ENCODE assay signal across 25 mouse cellular contexts in the genomic region with DNA sequence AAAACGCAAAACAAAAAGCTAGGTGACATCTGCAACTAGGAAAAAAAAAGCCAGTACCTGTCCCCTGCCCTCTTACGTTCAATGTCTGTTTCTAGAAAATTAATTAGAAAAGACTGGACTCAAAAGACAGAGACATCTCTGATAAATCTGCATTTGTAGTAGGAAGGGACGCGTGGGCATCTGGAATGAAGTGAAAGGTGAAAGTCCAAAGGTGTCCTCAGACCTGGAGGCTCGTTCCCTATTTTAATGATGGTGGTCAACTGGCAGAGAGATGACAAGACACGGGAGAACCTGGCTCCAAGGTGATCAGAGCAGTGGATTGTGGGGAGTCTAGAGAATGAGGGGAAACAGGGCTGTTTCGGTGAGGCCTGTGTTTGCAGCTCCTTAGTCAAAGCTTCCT.
A peak's percentile ranks its signal among the peaks of the same experiment; 100 is the strongest.
DNase-seq lines count a peak whose midpoint lies in the region; ATAC-seq and TF ChIP-seq lines count a peak whose summit lies in the region.
"Had no signal": no experiment of that assay in that cellular context is flagged by ENCODE, and none has a peak within 500 bp of the region (broad histone marks: within the 10 kb centered on the region; RNA-seq: fewer than 3 reads in every experiment).

No protein-coding gene starts in this region.

- TF ChIP-seq POLR2A in kidney, adult 2 months (IDR thresholded peaks at IDR 0.05; ENCODE audit: low read depth, low read length) = no peak
- no peak for TF ChIP-seq POLR2A in liver, adult 2 months (IDR thresholded peaks at IDR 0.05; ENCODE audit: extremely low read depth, insufficient read depth, low read length)

- DNase-seq in gastrocnemius, adult 2 months = no peak
- no peak for DNase-seq in gastrocnemius, postnatal 4 days (ENCODE audit: low spot score in 2 of 2)
- peak; percentile 70 for DNase-seq in kidney, adult 2 months
- no peak for DNase-seq in kidney, postnatal 10 days
- peak; percentile 62 for DNase-seq in kidney, adult 9 months
- peak; percentile 70 for DNase-seq in liver, adult 2 months (ENCODE audit: extremely low read depth, low read depth, low spot score)
- DNase-seq in liver, embryonic 11.5 days (ENCODE audit: low spot score) = no peak
- DNase-seq: adrenal gland, adult 8-10 months; adrenal gland, postnatal 14 days; adrenal gland, postnatal 36 days; B cell, adult 2 months; cerebellum, adult 11-12 months; cerebellum, adult 2 months; cerebellum, adult 9-10 months; cerebellum, postnatal 10 days; cerebellum, postnatal 25 days had no signal

- no peak for TF ChIP-seq CTCF in gastrocnemius, adult 2 months (IDR thresholded peaks at IDR 0.05)
- no peak for TF ChIP-seq CTCF in kidney, adult 2 months (conservative IDR thresholded peaks at IDR 0.05; ENCODE audit: insufficient read depth, insufficient read length, low read depth, low read length)
- no peak for TF ChIP-seq CTCF in liver, adult 2 months (IDR thresholded peaks at IDR 0.05; ENCODE audit: low read depth, low read length)

- H3K79me2 ChIP-seq in liver, adult 2 months (ENCODE audit: control insufficient read depth, insufficient read depth, low read length) = peaks cover 53% of the 10 kb centered on the region

- no peak for ATAC-seq in kidney, embryonic 14.5 days (ENCODE audit: low FRiP score, low TSS enrichment)
- no peak for ATAC-seq in liver, embryonic 11.5 days (replicated peaks; ENCODE audit: low FRiP score)
- ATAC-seq: activated CD4-positive, CD25-positive, alpha-beta regulatory T cell, adult 4 months; CD4-positive, CD25-positive, alpha-beta regulatory T cell, adult 4 months; forebrain, embryonic 13.5 days; Patski had no signal

- H3K9ac ChIP-seq in kidney, embryonic 14.5 days (ENCODE audit: low read depth, low read length) = no peak overlapping the region
- H3K9ac ChIP-seq in liver, adult 2 months (ENCODE audit: low read depth, low read length) = no peak overlapping the region
- H3K9ac ChIP-seq in liver, embryonic 11.5 days (ENCODE audit: low read depth, low read length) = no peak overlapping the region
- H3K9ac ChIP-seq: embryonic facial prominence, embryonic 12.5 days; forebrain, embryonic 13.5 days had no signal

- no peak overlapping the region for H3K4me2 ChIP-seq in kidney, embryonic 14.5 days (replicated peaks; ENCODE audit: low read depth, low read length)
- H3K4me2 ChIP-seq in liver, embryonic 11.5 days = no peak overlapping the region
- H3K4me2 ChIP-seq: embryonic facial prominence, embryonic 12.5 days had no signal

- intact Hi-C loops in gastrocnemius, adult 2 months (cut with DNase I) = no loop called here

- peaks cover 36% of the 10 kb centered on the region; the same call in 1 of the 2 replicates for H3K4me1 ChIP-seq in kidney, adult 2 months (ENCODE audit: control insufficient read depth, insufficient read depth, low read length)
- H3K4me1 ChIP-seq in kidney, embryonic 14.5 days (ENCODE audit: control insufficient read depth, insufficient read depth, low read length) = no peaks in the 10 kb centered on the region
- H3K4me1 ChIP-seq in liver, adult 2 months (ENCODE audit: control insufficient read depth, insufficient read depth, low read length) = peaks cover 63% of the 10 kb centered on the region
- peaks cover 11% of the 10 kb centered on the region for H3K4me1 ChIP-seq in liver, embryonic 11.5 days (replicated peaks; ENCODE audit: control insufficient read depth, insufficient read depth, low read length)

- H3K27ac ChIP-seq in gastrocnemius, adult 2 months = 0 out of 2 replicates have a peak overlapping the region, but pooled peaks have one; percentile 5
- no peak overlapping the region for H3K27ac ChIP-seq in kidney, adult 2 months (ENCODE audit: insufficient read depth, low read depth, low read length)
- no peak overlapping the region for H3K27ac ChIP-seq in kidney, embryonic 14.5 days (ENCODE audit: low read depth, low read length)
- H3K27ac ChIP-seq in liver, adult 2 months (replicated peaks; ENCODE audit: insufficient read depth, low read depth, low read length) = peak overlapping the region; percentile 45
- H3K27ac ChIP-seq in liver, embryonic 11.5 days (ENCODE audit: low read depth, low read length) = no peak overlapping the region
- H3K27ac ChIP-seq: embryonic facial prominence, embryonic 10.5 days; embryonic facial prominence, embryonic 12.5 days; forebrain, embryonic 13.5 days had no signal

- H3K36me3 ChIP-seq in kidney, adult 2 months (ENCODE audit: control insufficient read depth, insufficient read depth, low read length) = no peaks in the 10 kb centered on the region
- no peaks in the 10 kb centered on the region for H3K36me3 ChIP-seq in kidney, embryonic 14.5 days (ENCODE audit: control insufficient read depth, insufficient read depth, low read length)
- H3K36me3 ChIP-seq in liver, adult 2 months (ENCODE audit: control insufficient read depth, insufficient read depth, low read length) = no peaks in the 10 kb centered on the region
- no peaks in the 10 kb centered on the region for H3K36me3 ChIP-seq in liver, embryonic 11.5 days (ENCODE audit: control insufficient read depth, insufficient read depth, low read length)
- H3K36me3 ChIP-seq: embryonic facial prominence, embryonic 10.5 days; embryonic facial prominence, embryonic 12.5 days; G1E had no signal

- H3K4me3 ChIP-seq in gastrocnemius, adult 2 months = no peak overlapping the region
- no peak overlapping the region for H3K4me3 ChIP-seq in kidney, adult 2 months (ENCODE audit: insufficient read depth, low read depth, low read length)
- H3K4me3 ChIP-seq in kidney, embryonic 14.5 days (ENCODE audit: low read length) = no peak overlapping the region
- H3K4me3 ChIP-seq in liver, adult 2 months (ENCODE audit: insufficient read depth, low read depth, low read length) = no peak overlapping the region
- no peak overlapping the region for H3K4me3 ChIP-seq in liver, embryonic 11.5 days (ENCODE audit: low read depth, low read length)
- H3K4me3 ChIP-seq: embryonic facial prominence, embryonic 10.5 days; embryonic facial prominence, embryonic 12.5 days; forebrain, embryonic 13.5 days had no signal

- WGBS in kidney, adult 2 months = 58% methylated on average over 7 of the region's 7 CpGs
- 84% methylated on average over 7 of the region's 7 CpGs for WGBS in kidney, embryonic 14.5 days
- WGBS in liver, adult 2 months = 32% methylated on average over 7 of the region's 7 CpGs
- WGBS in liver, embryonic 11.5 days = 82% methylated on average over 7 of the region's 7 CpGs

- no peaks in the 10 kb centered on the region for H3K9me3 ChIP-seq in kidney, embryonic 14.5 days (ENCODE audit: control insufficient read depth, low read length)
- no peaks in the 10 kb centered on the region for H3K9me3 ChIP-seq in liver, embryonic 11.5 days (ENCODE audit: control insufficient read depth, low read length)
- H3K9me3 ChIP-seq: embryonic facial prominence, embryonic 10.5 days; embryonic facial prominence, embryonic 12.5 days; forebrain, embryonic 13.5 days; G1E had no signal

- H3K27me3 ChIP-seq in kidney, adult 2 months (replicated peaks; ENCODE audit: control insufficient read depth, insufficient read depth, low read length) = no peaks in the 10 kb centered on the region
- no peaks in the 10 kb centered on the region for H3K27me3 ChIP-seq in kidney, embryonic 14.5 days (ENCODE audit: control insufficient read depth, insufficient read depth, low read length)
- H3K27me3 ChIP-seq in liver, adult 2 months (ENCODE audit: control insufficient read depth, insufficient read depth, low read length) = no peaks in the 10 kb centered on the region
- no peaks in the 10 kb centered on the region for H3K27me3 ChIP-seq in liver, embryonic 11.5 days (replicated peaks; ENCODE audit: control insufficient read depth, insufficient read depth, low read length)
- H3K27me3 ChIP-seq: CH12.LX; embryonic facial prominence, embryonic 12.5 days; Patski had no signal

Comparison
In these comparisons a context has a peak if more than half of its experiments do, and no peak if none do; other contexts are left out.
1. DNase-seq: peak in kidney, adult 2 months (single experiment), kidney, adult 9 months (single experiment) and liver, adult 2 months (single experiment); none in gastrocnemius, adult 2 months (single experiment), gastrocnemius, postnatal 4 days (0 of 2), kidney, postnatal 10 days (single experiment) and liver, embryonic 11.5 days (single experiment).
2. H3K27ac ChIP-seq: peak in gastrocnemius, adult 2 months (single experiment) and liver, adult 2 months (single experiment); none in kidney, adult 2 months (single experiment), kidney, embryonic 14.5 days (single experiment) and liver, embryonic 11.5 days (single experiment).